Mouse (Mus musculus): ENCODE data around the gene Pigq.

Pigq gene

GRCm38 (mm10) chr17:25958771-25959494, 14.2 kb upstream of the Pigq start:
- no peak for DNase-seq (ENCODE audit: low spot score)

GRCm38 (mm10) chr17:25957586-25958051, 12.9 kb upstream of the Pigq start:
- no peak for DNase-seq (ENCODE audit: low spot score)

- no peak for DNase-seq (ENCODE audit: low spot score)
Measured at GRCm38 (mm10) chr17:25956631-25957030, 11.9 kb upstream of the Pigq start.

- DNase-seq (ENCODE audit: low spot score), result no peak
Measured at GRCm38 (mm10) chr17:25956201-25956600, 11.5 kb upstream of the Pigq start.

GRCm38 (mm10) chr17:25955736-25956135, 11.0 kb upstream of the Pigq start:
- DNase-seq (ENCODE audit: low spot score), result no peak

GRCm38 (mm10) chr17:25954671-25955070, 9.9 kb upstream of the Pigq start:
- no peak for DNase-seq (ENCODE audit: low spot score)

- DNase-seq (ENCODE audit: low spot score), result no peak
Measured at GRCm38 (mm10) chr17:25953161-25953560, 8.4 kb upstream of the Pigq start.

- DNase-seq (ENCODE audit: low spot score), result no peak
Measured at GRCm38 (mm10) chr17:25951803-25952623, 7.3 kb upstream of the Pigq start, which contains the start of gene A930017K11Rik. Gene A930017K11Rik (minus strand): TSS chr17:25952565.

- DNase-seq (ENCODE audit: low spot score), result peak; percentile 71
Measured at GRCm38 (mm10) chr17:25951225-25951802, 6.6 kb upstream of the Pigq start.

GRCm38 (mm10) chr17:25950706-25951105, 6.0 kb upstream of the Pigq start:
- no peak for DNase-seq (ENCODE audit: low spot score)

GRCm38 (mm10) chr17:25949981-25950380, 5.2 kb upstream of the Pigq start:
- no peak for DNase-seq (ENCODE audit: low spot score)

GRCm38 (mm10) chr17:25948051-25948450, 3.3 kb upstream of the Pigq start:
- no peak for DNase-seq (ENCODE audit: low spot score)

- DNase-seq (ENCODE audit: low spot score), result no peak
Measured at GRCm38 (mm10) chr17:25947576-25947975, 2.8 kb upstream of the Pigq start.

GRCm38 (mm10) chr17:25946891-25947290, 2.2 kb upstream of the Pigq start:
- no peak for DNase-seq (ENCODE audit: low spot score)

- no peak for DNase-seq (ENCODE audit: low spot score)
Measured at GRCm38 (mm10) chr17:25946349-25946748, 1.6 kb upstream of the Pigq start.

GRCm38 (mm10) chr17:25945517-25946155, 900 bp upstream of the Pigq start:
- peak; percentile 64 for DNase-seq (ENCODE audit: low spot score)

GRCm38 (mm10) chr17:25943769-25944168, 967 bp downstream of the Pigq start:
- DNase-seq (ENCODE audit: low spot score), result no peak

GRCm38 (mm10) chr17:25943221-25943620, 1.5 kb downstream of the Pigq start:
- DNase-seq (ENCODE audit: low spot score), result no peak

GRCm38 (mm10) chr17:25942597-25943151, 2.1 kb downstream of the Pigq start:
- no peak for DNase-seq (ENCODE audit: low spot score)

GRCm38 (mm10) chr17:25941511-25942241, 3.1 kb downstream of the Pigq start:
- peak; percentile 86 for DNase-seq (ENCODE audit: low spot score)

GRCm38 (mm10) chr17:25934526-25934925, 10.2 kb downstream of the Pigq start:
- no peak for DNase-seq (ENCODE audit: low spot score)
